Mouse (Mus musculus) myocyte (in vitro differentiated cells): ENCODE measurements around the gene Tada3.

Source experiments
- E2F4 ChIP-seq: IDR thresholded peaks from one replicate; pipeline ENCODE4 v1.6.1; 2011; ENCODE audit warnings: mild to moderate bottlenecking, control low read depth, moderate library complexity; ENCODE audit not compliant: insufficient read depth
- MAX ChIP-seq: IDR thresholded peaks from one replicate; pipeline ENCODE4 v1.6.1; 2011; ENCODE audit warnings: low read depth, mild to moderate bottlenecking, control low read depth
- MYOD1 ChIP-seq, 3 experiments: IDR thresholded peaks; one replicate each; pipeline ENCODE4 v1.6.1; 2011; ENCODE audit warnings: control low read depth in 2 of 3, low read depth in 2 of 3, mild to moderate bottlenecking in 2 of 3, moderate library complexity in 1 of 3; ENCODE audit not compliant: insufficient read length in 2 of 3, control insufficient read depth in 1 of 3
- MYOG ChIP-seq, 3 experiments: IDR thresholded peaks; one replicate each; pipeline ENCODE4 v1.6.1; 2011; ENCODE audit warnings: control low read depth in 2 of 3, low read depth in 2 of 3, mild to moderate bottlenecking in 2 of 3; ENCODE audit not compliant: insufficient read length in 2 of 3, control insufficient read depth in 1 of 3, insufficient read depth in 1 of 3
- POLR2A ChIP-seq: IDR thresholded peaks from one replicate; pipeline ENCODE4 v1.6.1; 2011; ENCODE audit warnings: low read depth, mild to moderate bottlenecking, control low read depth, moderate library complexity; ENCODE audit not compliant: insufficient read length
- POLR2AphosphoS2 ChIP-seq: IDR thresholded peaks from one replicate; pipeline ENCODE4 v1.6.1; 2011; ENCODE audit warnings: low read depth, control low read depth; ENCODE audit not compliant: insufficient read length
- REST ChIP-seq: IDR thresholded peaks from one replicate; pipeline ENCODE4 v1.6.1; 2011; ENCODE audit warnings: mild to moderate bottlenecking, control low read depth, moderate library complexity; ENCODE audit not compliant: insufficient read depth, insufficient read length
- SRF ChIP-seq: IDR thresholded peaks from one replicate; pipeline ENCODE4 v1.6.1; 2011; ENCODE audit warnings: low read depth; ENCODE audit not compliant: control insufficient read depth, insufficient read length
- TCF12 ChIP-seq: IDR thresholded peaks from one replicate; pipeline ENCODE4 v1.6.1; 2011; ENCODE audit warnings: mild to moderate bottlenecking, control low read depth; ENCODE audit not compliant: poor library complexity, insufficient read depth, severe bottlenecking
- TCF3 ChIP-seq: IDR thresholded peaks from one replicate; pipeline ENCODE4 v1.6.1; 2011; ENCODE audit warnings: low read depth, control low read depth; ENCODE audit not compliant: insufficient read length
- USF1 ChIP-seq: IDR thresholded peaks from one replicate; pipeline ENCODE4 v1.6.1; 2011; ENCODE audit warnings: low read depth, mild to moderate bottlenecking, control low read depth, moderate library complexity

- no peak for TF ChIP-seq MAX
- no peak for TF ChIP-seq E2F4
- no peak for TF ChIP-seq POLR2A
- TF ChIP-seq MYOG (IDR thresholded peaks at IDR 0.05; ENCODE audit: control insufficient read depth in 1 of 3, insufficient read depth in 1 of 3, insufficient read length in 2 of 3, low read depth in 2 of 3) = no peak
- no peak for TF ChIP-seq SRF
- no peak for TF ChIP-seq USF1
- no peak for TF ChIP-seq REST
- TF ChIP-seq POLR2AphosphoS2 = no peak
- TF ChIP-seq TCF12 = no peak
- no peak for TF ChIP-seq MYOD1 (IDR thresholded peaks at IDR 0.05; ENCODE audit: control insufficient read depth in 1 of 3, insufficient read length in 2 of 3, low read depth in 2 of 3)
- no peak for TF ChIP-seq TCF3
Measured at GRCm38 (mm10) chr6:113362241-113362640, 15.4 kb downstream of the Tada3 start.
